Comparison of ENCODE assay signal across 17 mouse cellular contexts in the genomic region with DNA sequence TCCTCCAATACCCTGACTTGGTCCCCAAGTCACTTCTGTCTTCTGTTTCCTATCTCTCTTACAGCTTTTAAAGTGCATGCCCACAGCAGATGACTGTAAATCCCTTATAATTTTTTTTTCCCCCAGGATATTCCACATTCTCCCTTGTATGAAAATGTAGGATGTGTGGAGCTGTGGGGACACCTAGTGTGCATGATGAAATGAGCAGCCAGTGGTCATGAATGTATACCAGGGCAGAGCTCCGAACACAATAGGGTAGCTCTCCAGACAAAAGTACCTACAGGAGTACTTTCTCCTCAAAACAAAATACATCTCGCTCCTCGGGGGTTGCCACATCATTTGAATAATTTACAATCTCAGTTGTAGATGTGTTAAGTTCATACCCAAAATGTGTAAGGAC.
DNase-seq lines count a peak whose midpoint lies in the region; ATAC-seq lines count a peak whose summit lies in the region.
"Had no signal": no experiment of that assay in that cellular context is flagged by ENCODE, and none has a peak within 500 bp of the region (broad histone marks: within the 10 kb centered on the region; RNA-seq: fewer than 3 reads in every experiment).

No protein-coding gene starts in this region.

- peak; percentile 63; the same call in 1 of the 2 replicates for ATAC-seq in hindbrain, embryonic 15.5 days (ENCODE audit: low FRiP score, low read depth)
- ATAC-seq in hindbrain, embryonic 13.5 days (ENCODE audit: low FRiP score), result no peak
- ATAC-seq in liver, embryonic 11.5 days (replicated peaks; ENCODE audit: low FRiP score), result no peak
- no peak for ATAC-seq in activated CD4-positive, CD25-positive, alpha-beta regulatory T cell, adult 4 months
- ATAC-seq: liver, embryonic 12.5 days had no signal

- no peaks in the 10 kb centered on the region for H3K4me1 ChIP-seq in hindbrain, embryonic 15.5 days (replicated peaks)
- no peaks in the 10 kb centered on the region for H3K4me1 ChIP-seq in hindbrain, embryonic 13.5 days (replicated peaks)
- no peaks in the 10 kb centered on the region for H3K4me1 ChIP-seq in liver, embryonic 11.5 days (replicated peaks; ENCODE audit: control insufficient read depth, insufficient read depth, low read length)
- H3K4me1 ChIP-seq: heart, embryonic 10.5 days; liver, embryonic 12.5 days; megakaryocyte, embryonic 14.5 days; stomach, embryonic 15.5 days had no signal

- WGBS in hindbrain, embryonic 15.5 days, result 52% methylated on average over 3 of the region's 3 CpGs
- WGBS in hindbrain, embryonic 13.5 days, result 57% methylated on average over 3 of the region's 3 CpGs
- WGBS in liver, embryonic 11.5 days, result 56% methylated on average over 3 of the region's 3 CpGs

- H3K27me3 ChIP-seq in hindbrain, embryonic 15.5 days, result no peaks in the 10 kb centered on the region
- H3K27me3 ChIP-seq in hindbrain, embryonic 13.5 days, result no peaks in the 10 kb centered on the region
- H3K27me3 ChIP-seq in liver, embryonic 11.5 days (replicated peaks; ENCODE audit: control insufficient read depth, insufficient read depth, low read length), result no peaks in the 10 kb centered on the region
- H3K27me3 ChIP-seq: liver, embryonic 12.5 days; megakaryocyte, embryonic 14.5 days; stomach, embryonic 15.5 days had no signal

- DNase-seq in embryo, embryonic 10.5 days (ENCODE audit: low spot score), result peak; percentile 17
- DNase-seq in embryo, embryonic 9.5 days (ENCODE audit: extremely low spot score), result no peak
- DNase-seq in right cerebral cortex, postnatal 14 days, result peak; percentile 9
- no peak for DNase-seq in right cerebral cortex, adult 2 months (ENCODE audit: low spot score in 2 of 2)
- no peak for DNase-seq in liver, embryonic 11.5 days (ENCODE audit: low spot score)
- DNase-seq: cerebellum, adult 2 months; gastrocnemius, postnatal 36 days; heart, postnatal 36 days; kidney, adult 18-20 months; left cerebral cortex, postnatal 4 days had no signal

- H3K4me3 ChIP-seq in hindbrain, embryonic 15.5 days, result no peak overlapping the region
- no peak overlapping the region for H3K4me3 ChIP-seq in hindbrain, embryonic 13.5 days
- no peak overlapping the region for H3K4me3 ChIP-seq in liver, embryonic 11.5 days (ENCODE audit: low read depth, low read length)
- H3K4me3 ChIP-seq: heart, embryonic 10.5 days; liver, embryonic 12.5 days; megakaryocyte, embryonic 14.5 days; stomach, embryonic 15.5 days had no signal

- H3K27ac ChIP-seq in hindbrain, embryonic 15.5 days (replicated peaks), result no peak overlapping the region
- no peak overlapping the region for H3K27ac ChIP-seq in hindbrain, embryonic 13.5 days
- no peak overlapping the region for H3K27ac ChIP-seq in liver, embryonic 11.5 days (ENCODE audit: low read depth, low read length)
- H3K27ac ChIP-seq: heart, embryonic 10.5 days; liver, embryonic 12.5 days; stomach, embryonic 15.5 days had no signal

- no peaks in the 10 kb centered on the region for H3K36me3 ChIP-seq in hindbrain, embryonic 15.5 days
- no peaks in the 10 kb centered on the region for H3K36me3 ChIP-seq in hindbrain, embryonic 13.5 days
- no peaks in the 10 kb centered on the region for H3K36me3 ChIP-seq in liver, embryonic 11.5 days (ENCODE audit: control insufficient read depth, insufficient read depth, low read length)
- H3K36me3 ChIP-seq: heart, embryonic 10.5 days; liver, embryonic 12.5 days; stomach, embryonic 15.5 days had no signal

- H3K9me3 ChIP-seq in hindbrain, embryonic 15.5 days, result no peaks in the 10 kb centered on the region
- H3K9me3 ChIP-seq in hindbrain, embryonic 13.5 days, result no peaks in the 10 kb centered on the region
- H3K9me3 ChIP-seq in liver, embryonic 11.5 days (ENCODE audit: control insufficient read depth, low read length), result no peaks in the 10 kb centered on the region
- H3K9me3 ChIP-seq: heart, embryonic 10.5 days; liver, embryonic 12.5 days; megakaryocyte, embryonic 14.5 days; stomach, embryonic 15.5 days had no signal

- no peak overlapping the region for H3K4me2 ChIP-seq in hindbrain, embryonic 15.5 days
- H3K4me2 ChIP-seq in hindbrain, embryonic 13.5 days, result no peak overlapping the region
- H3K4me2 ChIP-seq in liver, embryonic 11.5 days, result no peak overlapping the region
- H3K4me2 ChIP-seq: liver, embryonic 12.5 days; stomach, embryonic 15.5 days had no signal

- H3K9ac ChIP-seq in hindbrain, embryonic 15.5 days, result no peak overlapping the region
- H3K9ac ChIP-seq in hindbrain, embryonic 13.5 days, result no peak overlapping the region
- no peak overlapping the region for H3K9ac ChIP-seq in liver, embryonic 11.5 days (ENCODE audit: low read depth, low read length)
- H3K9ac ChIP-seq: liver, embryonic 12.5 days; stomach, embryonic 15.5 days had no signal

Comparison
In these comparisons a context has a peak if more than half of its experiments do, and no peak if none do; other contexts are left out.
1. DNase-seq: peak in embryo, embryonic 10.5 days (single experiment) and right cerebral cortex, postnatal 14 days (single experiment); none in embryo, embryonic 9.5 days (single experiment), right cerebral cortex, adult 2 months (0 of 2) and liver, embryonic 11.5 days (single experiment).